Mouse (Mus musculus) heart, adult 2 months (tissue): ENCODE data around the gene Cux2.

Experiments
- CTCF ChIP-seq: fragments of 200-600 bp; IDR thresholded peaks from 2 replicates; pipeline ENCODE4 v1.8.1; 2022; ENCODE audit warnings: antibody characterized with exemption, mild to moderate bottlenecking, moderate library complexity
- POLR2A ChIP-seq: fragments of 200-500 bp; IDR thresholded peaks from 2 replicates; pipeline ENCODE4 v1.6.1; 2011; ENCODE audit warnings: mild to moderate bottlenecking, low read depth, low read length, control low read depth; ENCODE audit not compliant: insufficient read depth

DNA sequence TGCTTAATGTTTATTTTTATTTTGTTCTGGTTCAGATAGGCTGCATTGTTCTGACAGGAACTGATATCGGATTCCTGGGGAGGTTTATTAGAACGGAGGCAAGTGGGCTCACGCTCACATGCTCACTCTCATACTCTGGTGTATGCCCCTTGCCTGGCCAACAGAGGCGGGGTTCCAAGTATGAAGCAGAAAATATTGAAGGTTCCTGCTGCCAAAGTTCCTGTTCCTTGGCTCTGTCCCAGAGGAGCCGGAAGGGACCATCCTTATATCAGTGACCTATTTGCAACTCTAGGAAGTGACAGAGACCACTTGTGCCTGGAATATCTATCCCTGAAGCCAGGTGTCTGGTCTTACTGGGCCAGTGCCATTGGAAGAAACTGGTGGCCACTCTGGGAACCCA lies 94.1 kb downstream of the Cux2 start:
- TF ChIP-seq CTCF = no peak
- TF ChIP-seq POLR2A = no peak
